Mouse (Mus musculus) layer of hippocampus, adult 2 months (tissue): ENCODE data around the gene Mta1. TPM values are rescaled to one million over a fixed set of nuclear protein-coding genes. Genes with fewer than 3 reads are reported as not detected.
A peak's percentile ranks its signal among the peaks of the same experiment; 100 is the strongest.

ENCODE experiments used
- DNase-seq, 2 experiments: peaks; one replicate each; pipeline ENCODE4 v3.0.0; 2022; ENCODE audit warnings: low spot score in 2 of 2
- H3K27ac ChIP-seq: fragments of 200-600 bp; 2 replicates; pipeline ENCODE4 v1.8.1; 2022
- H3K4me3 ChIP-seq: fragments of 200-600 bp; 2 replicates; pipeline ENCODE4 v1.8.1; 2022; ENCODE audit warnings: mild to moderate bottlenecking
- CTCF ChIP-seq: fragments of 200-600 bp; conservative IDR thresholded peaks from 2 replicates; pipeline ENCODE4 v1.8.1; 2022; ENCODE audit warnings: antibody characterized with exemption, mild to moderate bottlenecking, moderate library complexity
- total RNA-seq, 2 experiments: library from RNA; stranded (reverse); gene quantifications; 2 replicates each; pipeline ENCODE4 v1.2.3; 2021

Gene Mta1
- total RNA-seq, 2 experiments from 2014 or later, result 76.0 to 76.9 TPM

- TF ChIP-seq CTCF, result no peak
- no peak for DNase-seq
- Histone ChIP-seq H3K27ac (peak overlapping the region; percentile 3; the same call in 1 of the 2 replicates), H3K4me3 (no peak overlapping the region)
These were observed 2.5 kb downstream of the Mta1 start for GRCm38 (mm10) chr12:113100448-113101076.

GRCm38 (mm10) chr12:113101251-113101960 lies 3.3 kb downstream of the Mta1 start:
- no peak for TF ChIP-seq CTCF
- DNase-seq, result no peak
- Histone ChIP-seq H3K27ac (peak overlapping the region; percentile 3; the same call in 1 of the 2 replicates), H3K4me3 (no peak overlapping the region)

GRCm38 (mm10) chr12:113102461-113102860 lies 4.4 kb downstream of the Mta1 start:
- peak; percentile 82 for TF ChIP-seq CTCF
- H3K27ac ChIP-seq, result no peak overlapping the region; the same call in 1 of the 2 replicates
- H3K4me3 ChIP-seq, result no peak overlapping the region
- peak in 1 of 2 experiments; percentile 37 for DNase-seq

- no peak for DNase-seq
- no peak overlapping the region for H3K27ac ChIP-seq
- no peak overlapping the region for H3K4me3 ChIP-seq
- peak; percentile 64 for TF ChIP-seq CTCF
These were observed 5.9 kb downstream of the Mta1 start for GRCm38 (mm10) chr12:113103846-113104451.

- no peak for DNase-seq
- Histone ChIP-seq H3K4me3 (no peak overlapping the region), H3K27ac (peak overlapping the region; percentile 28; the same call in 1 of the 2 replicates)
- no peak for TF ChIP-seq CTCF
These were observed 8.3 kb downstream of the Mta1 start for GRCm38 (mm10) chr12:113106386-113106785.

GRCm38 (mm10) chr12:113107431-113108124 lies 9.5 kb downstream of the Mta1 start:
- no peak for DNase-seq
- H3K4me3 ChIP-seq, result no peak overlapping the region
- H3K27ac ChIP-seq, result no peak overlapping the region; the same call in 1 of the 2 replicates
- TF ChIP-seq CTCF, result no peak

- peak overlapping the region; percentile 56 for H3K27ac ChIP-seq
- no peak for DNase-seq
- H3K4me3 ChIP-seq, result no peak overlapping the region
- TF ChIP-seq CTCF, result no peak
These were observed 10.6 kb downstream of the Mta1 start for GRCm38 (mm10) chr12:113108528-113109283.

GRCm38 (mm10) chr12:113109801-113110200 lies 11.7 kb downstream of the Mta1 start:
- Histone ChIP-seq H3K27ac (peak overlapping the region; percentile 66), H3K4me3 (no peak overlapping the region)
- TF ChIP-seq CTCF, result no peak
- DNase-seq, result peak in 1 of 2 experiments; percentile 37

GRCm38 (mm10) chr12:113114141-113114540 lies 16.1 kb downstream of the Mta1 start:
- TF ChIP-seq CTCF, result no peak
- no peak overlapping the region for H3K27ac ChIP-seq
- DNase-seq, result no peak
- H3K4me3 ChIP-seq, result no peak overlapping the region

- Histone ChIP-seq H3K4me3 (no peak overlapping the region), H3K27ac (no peak overlapping the region)
- DNase-seq, result no peak
- no peak for TF ChIP-seq CTCF
These were observed 16.9 kb downstream of the Mta1 start for GRCm38 (mm10) chr12:113114856-113115538.

GRCm38 (mm10) chr12:113119516-113120410 lies 21.7 kb downstream of the Mta1 start:
- no peak overlapping the region for H3K4me3 ChIP-seq
- DNase-seq, result peak; percentile 72 to 90
- no peak overlapping the region for H3K27ac ChIP-seq
- TF ChIP-seq CTCF, result peak; percentile 100
